Mouse (Mus musculus) heart, embryonic 14.5 days (tissue): ENCODE measurements at regions not wholly inside any gene's neighbourhood (a gene's known extent, or its start where the extent isn't known, plus 50 kb on each side); places are given as distances from the start of the nearest gene placed in this dataset.

Experiments used
- ATAC-seq: fragments of 200-750 bp; cut with Nextera tagmentation; 2 replicates; pipeline ENCODE4 v1.8.0; 2017; ENCODE audit warnings: low read depth, moderate TSS enrichment; ENCODE audit not compliant: insufficient number of reproducible peaks, insufficient read depth, low FRiP score
- H3K27ac ChIP-seq, 2 experiments: fragments of 200-500 bp in 1 of 2; fragments of 300-500 bp in 1 of 2; sonication (generic) in 1 of 2; replicated peaks in 1 of 2; 2 replicates each; pipeline ENCODE4 v1.5.1; 2012 to 2014; ENCODE audit warnings: low read depth in 2 of 2, low read length in 2 of 2, control low read depth in 1 of 2, mild to moderate bottlenecking in 1 of 2, mixed read lengths in 1 of 2; ENCODE audit not compliant: control insufficient read depth in 1 of 2, insufficient read depth in 1 of 2
- H3K27me3 ChIP-seq: fragments of 300-500 bp; sonication (generic); 2 replicates; pipeline ENCODE4 v1.6.1; 2014; ENCODE audit warnings: mild to moderate bottlenecking, low read length, control low read depth; ENCODE audit not compliant: control insufficient read depth, insufficient read depth
- H3K36me3 ChIP-seq: fragments of 300-500 bp; sonication (generic); 2 replicates; pipeline ENCODE4 v1.6.1; 2014; ENCODE audit warnings: mild to moderate bottlenecking, control low read depth, low read length, mixed read lengths; ENCODE audit not compliant: control insufficient read depth, insufficient read depth
- H3K4me1 ChIP-seq, 2 experiments: fragments of 200-500 bp in 1 of 2; fragments of 300-500 bp in 1 of 2; sonication (generic) in 1 of 2; 2 replicates each; pipeline ENCODE4 v1.6.1; 2012 to 2014; ENCODE audit warnings: low read length in 2 of 2, control low read depth in 1 of 2, mixed read lengths in 1 of 2; ENCODE audit not compliant: control insufficient read depth in 2 of 2, insufficient read depth in 2 of 2
- H3K4me2 ChIP-seq: fragments of 300-500 bp; sonication (generic); 2 replicates; pipeline ENCODE4 v1.6.1; 2014; ENCODE audit warnings: mild to moderate bottlenecking, low read length
- H3K4me3 ChIP-seq, 2 experiments: fragments of 200-500 bp in 1 of 2; fragments of 300-500 bp in 1 of 2; sonication (generic) in 1 of 2; 2 replicates each; pipeline ENCODE4 v1.5.1; 2012 to 2014; ENCODE audit warnings: low read length in 2 of 2, mild to moderate bottlenecking in 2 of 2, control low read depth in 1 of 2, low read depth in 1 of 2, moderate library complexity in 1 of 2; ENCODE audit not compliant: control insufficient read depth in 1 of 2, insufficient read depth in 1 of 2
- H3K9ac ChIP-seq: fragments of 300-500 bp; sonication (generic); 2 replicates; pipeline ENCODE4 v1.6.1; 2014; ENCODE audit warnings: mild to moderate bottlenecking, low read length
- H3K9me3 ChIP-seq: fragments of 300-500 bp; sonication (generic); 2 replicates; pipeline ENCODE4 v1.6.1; 2016; ENCODE audit warnings: low read length, control low read depth; ENCODE audit not compliant: control insufficient read depth
- whole genome bisulfite sequencing: fragments of 180-500 bp; shearing (Covaris S2); extraction: QIAGEN DNeasy Blood & Tissue Kit; methylation state at CpG from one replicate; pipeline ENCODE4 v1.1.7; 2014; 5-methylcytosine and 5-hydroxymethylcytosine counted together

DNA sequence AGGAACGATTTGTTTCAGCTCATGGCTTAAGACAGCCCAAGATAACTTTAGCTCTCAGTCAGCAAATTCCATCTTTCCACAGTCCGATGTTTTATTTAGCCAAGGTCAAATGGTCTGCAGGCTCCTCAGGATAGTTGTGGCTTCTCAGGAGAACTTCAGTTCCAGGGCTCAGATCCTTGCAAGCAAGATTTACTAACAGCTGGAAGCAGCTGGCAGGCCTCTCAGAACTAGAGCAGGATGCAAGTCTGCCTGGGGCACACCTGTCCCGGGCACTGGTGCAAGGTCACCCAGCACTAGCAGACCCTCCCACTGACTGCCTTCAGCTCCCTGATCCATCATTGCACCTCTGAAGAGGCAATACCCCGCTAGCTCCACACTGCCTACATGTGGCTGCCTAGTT, 227.8 kb downstream of the Prex1 start:
- Histone ChIP-seq H3K27ac (no peak overlapping the region), H3K27me3 (no peaks in the 10 kb centered on the region), H3K4me2 (no peak overlapping the region), H3K9me3 (no peaks in the 10 kb centered on the region), H3K9ac (no peak overlapping the region), H3K36me3 (no peaks in the 10 kb centered on the region), H3K4me3 (no peak overlapping the region), H3K4me1 (peaks cover 26 to 45% of the 10 kb centered on the region in 2 experiments)
- no peak for ATAC-seq
- 36% methylated on average over 4 of the region's 4 CpGs for WGBS

- no peaks in the 10 kb centered on the region for H3K9me3 ChIP-seq
- no peaks in the 10 kb centered on the region for H3K36me3 ChIP-seq
- H3K27ac ChIP-seq, result no peak overlapping the region
- no peak overlapping the region for H3K9ac ChIP-seq
- no peaks in the 10 kb centered on the region for H3K27me3 ChIP-seq
- H3K4me2 ChIP-seq, result no peak overlapping the region
- H3K4me1 ChIP-seq, result peaks cover 24 to 45% of the 10 kb centered on the region in 2 experiments
- no peak overlapping the region for H3K4me3 ChIP-seq
- WGBS, result 67% methylated on average over 6 of the region's 6 CpGs
- no peak for ATAC-seq
These were observed 228.3 kb downstream of the Prex1 start for GRCm38 (mm10) chr2:166485361-166485760.

GRCm38 (mm10) chr2:166483617-166484319, 229.9 kb downstream of the Prex1 start:
- Histone ChIP-seq H3K4me2 (no peak overlapping the region), H3K4me3 (no peak overlapping the region), H3K9me3 (no peaks in the 10 kb centered on the region), H3K36me3 (no peaks in the 10 kb centered on the region), H3K27ac (peak overlapping the region in 1 of 2 experiments; percentile 21; a peak in 1 of 4 replicates), H3K4me1 (peaks cover 15 to 37% of the 10 kb centered on the region in 2 experiments), H3K27me3 (no peaks in the 10 kb centered on the region), H3K9ac (no peak overlapping the region)
- 86% methylated on average over 6 of the region's 6 CpGs for WGBS
- ATAC-seq, result no peak

GRCm38 (mm10) chr2:166482720-166483616, 230.7 kb downstream of the Prex1 start:
- 31% methylated on average over 14 of the region's 14 CpGs for WGBS
- no peaks in the 10 kb centered on the region for H3K27me3 ChIP-seq
- H3K36me3 ChIP-seq, result no peaks in the 10 kb centered on the region
- H3K9me3 ChIP-seq, result no peaks in the 10 kb centered on the region
- peaks cover 10 to 29% of the 10 kb centered on the region in 2 experiments; a peak in 3 of 4 replicates for H3K4me1 ChIP-seq
- ATAC-seq, result no peak
- H3K9ac ChIP-seq, result no peak overlapping the region
- H3K27ac ChIP-seq, result peak overlapping the region; percentile 21 to 39; a peak in 3 of 4 replicates
- H3K4me3 ChIP-seq, result no peak overlapping the region
- no peak overlapping the region for H3K4me2 ChIP-seq

DNA sequence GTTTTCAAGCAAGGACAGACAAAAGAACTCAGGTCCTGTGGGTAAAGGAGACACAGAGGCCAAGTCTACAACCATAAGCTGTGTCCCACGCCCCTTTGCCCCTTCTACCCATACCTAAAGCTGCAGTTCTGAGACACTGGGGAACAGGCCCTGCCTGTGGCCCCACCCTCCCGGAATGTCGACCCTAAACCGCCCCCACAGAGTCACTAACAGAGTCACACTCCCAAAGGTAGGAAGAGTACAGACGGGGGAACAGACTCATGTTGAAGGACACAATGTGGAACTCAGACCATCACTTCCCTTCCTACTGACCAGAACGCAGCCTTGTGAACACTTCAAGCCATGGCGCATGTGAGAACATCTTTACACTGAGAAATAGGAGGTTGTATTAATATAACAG, 231.9 kb downstream of the Prex1 start:
- Histone ChIP-seq H3K4me2 (no peak overlapping the region), H3K36me3 (no peaks in the 10 kb centered on the region), H3K9me3 (no peaks in the 10 kb centered on the region), H3K4me3 (no peak overlapping the region), H3K9ac (no peak overlapping the region), H3K27me3 (no peaks in the 10 kb centered on the region), H3K4me1 (peaks cover 3 to 25% of the 10 kb centered on the region in 2 experiments; a peak in 2 of 4 replicates), H3K27ac (no peak overlapping the region)
- 87% methylated on average over 7 of the region's 7 CpGs for WGBS
- ATAC-seq, result no peak

DNA sequence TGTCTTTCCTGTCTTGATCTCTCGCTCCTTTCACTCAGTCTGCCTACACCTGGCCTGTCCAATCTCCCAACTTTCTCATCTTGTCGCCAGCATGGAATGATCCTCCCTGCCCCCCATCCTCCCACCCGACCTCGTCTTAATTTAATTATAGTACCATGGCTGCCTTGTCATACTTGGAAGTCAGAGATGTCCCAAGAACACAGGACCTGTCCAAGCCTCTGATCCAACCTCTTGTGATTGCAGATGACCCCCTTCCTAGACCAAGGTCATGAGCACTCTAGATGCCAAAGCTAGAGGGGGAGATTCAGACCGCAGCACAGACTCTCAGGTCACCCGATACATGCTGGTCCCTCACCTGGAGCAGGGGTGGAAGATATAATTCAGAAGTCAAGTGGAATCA, 232.3 kb downstream of the Prex1 start:
- peaks cover 3 to 25% of the 10 kb centered on the region in 2 experiments; a peak in 2 of 4 replicates for H3K4me1 ChIP-seq
- H3K9me3 ChIP-seq, result no peaks in the 10 kb centered on the region
- H3K27me3 ChIP-seq, result no peaks in the 10 kb centered on the region
- H3K4me3 ChIP-seq, result no peak overlapping the region
- H3K9ac ChIP-seq, result no peak overlapping the region
- WGBS, result 64% methylated on average over 6 of the region's 6 CpGs
- no peaks in the 10 kb centered on the region for H3K36me3 ChIP-seq
- ATAC-seq, result no peak
- H3K4me2 ChIP-seq, result no peak overlapping the region
- H3K27ac ChIP-seq, result no peak overlapping the region

- H3K9me3 ChIP-seq, result no peaks in the 10 kb centered on the region
- no peak for ATAC-seq
- H3K36me3 ChIP-seq, result no peaks in the 10 kb centered on the region
- peaks cover 3 to 23% of the 10 kb centered on the region in 2 experiments; a peak in 2 of 4 replicates for H3K4me1 ChIP-seq
- no peaks in the 10 kb centered on the region for H3K27me3 ChIP-seq
- H3K27ac ChIP-seq, result no peak overlapping the region
- H3K4me2 ChIP-seq, result no peak overlapping the region
- no peak overlapping the region for H3K4me3 ChIP-seq
- H3K9ac ChIP-seq, result no peak overlapping the region
- 77% methylated on average over 5 of the region's 5 CpGs for WGBS
These were observed 232.7 kb downstream of the Prex1 start for GRCm38 (mm10) chr2:166480883-166481282.
